Mouse (Mus musculus): Measurements from ENCODE around the gene Olig2.

The Olig2 gene

GRCm38 (mm10) chr16:91225233-91226037, at the start of gene Olig2:
Gene Olig2, plus strand, starts transcription at chr16:91225457.
- ChIA-PET CTCF (interaction anchor here (0.6 to 2.2 kb wide), 28 partner anchors 9 to 402 kb away, joined by 3 to 13 read pairs (median 4); partner anchors contain the start of gene Olig1 (in 2 of the 4)), POLR2A (interaction anchor here (0.5 to 2.2 kb wide), 21 partner anchors 9 to 406 kb away, joined by 3 to 14 read pairs (median 4); partner anchors contain the start of gene Olig1 (in 3 of the 4))

GRCm38 (mm10) chr16:91175892-91176291, 49.4 kb upstream of the Olig2 start:
- ChIA-PET POLR2A (interaction anchor here in 1 of 4 experiments (2.2 kb wide), 1 partner anchor 24 kb away, joined by 7 read pairs; no protein-coding TSS in a partner anchor), CTCF (no interaction called here)

GRCm38 (mm10) chr16:91187046-91187445, 38.2 kb upstream of the Olig2 start:
- POLR2A ChIA-PET = no interaction called here
- CTCF ChIA-PET = no interaction called here

- ChIA-PET CTCF (no interaction called here), POLR2A (no interaction called here)
Measured at GRCm38 (mm10) chr16:91187662-91188061, 37.6 kb upstream of the Olig2 start.

GRCm38 (mm10) chr16:91188304-91188703, 37.0 kb upstream of the Olig2 start:
- POLR2A ChIA-PET = interaction anchor here in 3 of 4 experiments (1.0 to 4.0 kb wide), 4 partner anchors 10 to 459 kb away, joined by 3 to 19 read pairs (median 6); partner anchors contain the start of gene Son (in 1 of the 3)
- CTCF ChIA-PET = interaction anchor here in 1 of 4 experiments (1.3 kb wide), 1 partner anchor 21 kb away, joined by 3 read pairs; no protein-coding TSS in a partner anchor

GRCm38 (mm10) chr16:91191233-91191632, 34.0 kb upstream of the Olig2 start:
- ChIA-PET POLR2A (interaction anchor here in 2 of 4 experiments (0.9 to 4.0 kb wide), 4 partner anchors 9 to 161 kb away, joined by 4 to 19 read pairs (median 4); no protein-coding TSS in a partner anchor), CTCF (interaction anchor here in 1 of 4 experiments (0.7 kb wide), 1 partner anchor 26 kb away, joined by 8 read pairs; no protein-coding TSS in a partner anchor)

- ChIA-PET POLR2A (interaction anchor here in 3 of 4 experiments (0.6 to 4.0 kb wide), 5 partner anchors 8 to 599 kb away, joined by 3 to 19 read pairs (median 4); no protein-coding TSS in a partner anchor), CTCF (interaction anchor here in 2 of 4 experiments (0.7 kb wide), 2 partner anchors 26 kb away, joined by 3 to 8 read pairs; no protein-coding TSS in a partner anchor)
Measured at GRCm38 (mm10) chr16:91191663-91192237, 33.5 kb upstream of the Olig2 start.

- POLR2A ChIA-PET = interaction anchor here in 2 of 4 experiments (0.7 to 2.3 kb wide), 5 partner anchors 12 to 151 kb away, joined by 3 to 7 read pairs (median 4); no protein-coding TSS in a partner anchor
- CTCF ChIA-PET = interaction anchor here in 1 of 4 experiments (0.6 kb wide), 1 partner anchor 28 kb away, joined by 3 read pairs; no protein-coding TSS in a partner anchor
Measured at GRCm38 (mm10) chr16:91192672-91193354, 32.4 kb upstream of the Olig2 start.

- CTCF ChIA-PET = interaction anchor here in 1 of 4 experiments (0.8 to 1.4 kb wide), 2 partner anchors 19 to 25 kb away, joined by 3 read pairs; no protein-coding TSS in a partner anchor
- POLR2A ChIA-PET = interaction anchor here (0.5 to 2.9 kb wide), 21 partner anchors 8 to 174 kb away, joined by 3 to 19 read pairs (median 4); partner anchors contain the start of gene Olig1 (in 1 of the 4)
Measured at GRCm38 (mm10) chr16:91199815-91200214, 25.4 kb upstream of the Olig2 start.

GRCm38 (mm10) chr16:91202989-91203388, 22.3 kb upstream of the Olig2 start:
- CTCF ChIA-PET = interaction anchor here in 1 of 4 experiments (0.6 kb wide), 1 partner anchor 156 kb away, joined by 3 read pairs; no protein-coding TSS in a partner anchor
- POLR2A ChIA-PET = interaction anchor here in 2 of 4 experiments (0.7 to 1.2 kb wide), 2 partner anchors 11 to 82 kb away, joined by 3 to 4 read pairs; no protein-coding TSS in a partner anchor

GRCm38 (mm10) chr16:91206371-91206770, 18.9 kb upstream of the Olig2 start:
- CTCF ChIA-PET = interaction anchor here in 2 of 4 experiments (0.6 to 1.0 kb wide), 2 partner anchors 114 to 146 kb away, joined by 3 read pairs; no protein-coding TSS in a partner anchor
- POLR2A ChIA-PET = interaction anchor here in 1 of 4 experiments (0.6 to 1.3 kb wide), 2 partner anchors 13 to 1450 kb away, joined by 3 to 4 read pairs; no protein-coding TSS in a partner anchor

- ChIA-PET CTCF (interaction anchor here in 3 of 4 experiments (0.5 to 1.9 kb wide), 9 partner anchors 13 to 173 kb away, joined by 3 to 20 read pairs (median 6); no protein-coding TSS in a partner anchor), POLR2A (interaction anchor here in 1 of 4 experiments (0.5 to 0.6 kb wide), 2 partner anchors 36 to 134 kb away, joined by 3 read pairs; no protein-coding TSS in a partner anchor)
Measured at GRCm38 (mm10) chr16:91217077-91217476, 8.2 kb upstream of the Olig2 start.

- ChIA-PET CTCF (interaction anchor here in 3 of 4 experiments (0.6 to 1.9 kb wide), 8 partner anchors 15 to 174 kb away, joined by 3 to 20 read pairs (median 5); no protein-coding TSS in a partner anchor), POLR2A (interaction anchor here in 1 of 4 experiments (1.0 kb wide), 1 partner anchor 134 kb away, joined by 4 read pairs; no protein-coding TSS in a partner anchor)
Measured at GRCm38 (mm10) chr16:91217948-91218347, 7.3 kb upstream of the Olig2 start.

- CTCF ChIA-PET = interaction anchor here (0.5 to 1.6 kb wide), 4 partner anchors 127 to 132 kb away, joined by 4 to 5 read pairs (median 4); no protein-coding TSS in a partner anchor
- POLR2A ChIA-PET = interaction anchor here in 2 of 4 experiments (0.8 to 1.4 kb wide), 2 partner anchors 14 to 65 kb away, joined by 3 read pairs; no protein-coding TSS in a partner anchor
Measured at GRCm38 (mm10) chr16:91219246-91219645, 6.0 kb upstream of the Olig2 start.

- ChIA-PET POLR2A (interaction anchor here in 3 of 4 experiments (0.9 to 1.9 kb wide), 9 partner anchors 10 to 149 kb away, joined by 3 to 6 read pairs (median 4); partner anchors contain the start of gene Olig1 (in 2 of the 3)), CTCF (interaction anchor here in 2 of 4 experiments (0.6 to 1.5 kb wide), 3 partner anchors 89 to 130 kb away, joined by 3 to 7 read pairs (median 5); no protein-coding TSS in a partner anchor)
Measured at GRCm38 (mm10) chr16:91222171-91222642, 3.0 kb upstream of the Olig2 start.

- POLR2A ChIA-PET = interaction anchor here in 3 of 4 experiments (1.0 to 1.4 kb wide), 5 partner anchors 10 to 125 kb away, joined by 3 to 6 read pairs (median 3); partner anchors contain the start of gene Olig1 (in 1 of the 3)
Measured at GRCm38 (mm10) chr16:91222643-91223271, 2.5 kb upstream of the Olig2 start.

More at GRCm38 (mm10) chr16:91222643-91223271, 2.5 kb upstream of the Olig2 start:
- CTCF ChIA-PET = interaction anchor here in 2 of 4 experiments (0.6 to 1.5 kb wide), 7 partner anchors 10 to 172 kb away, joined by 3 to 6 read pairs (median 3); no protein-coding TSS in a partner anchor
